Comparison of ENCODE assay signal across 34 mouse cellular contexts in genomic region chr2:163146481-163146880, GRCm38 (mm10). TPM values are rescaled to one million over a fixed set of nuclear protein-coding genes. Genes with fewer than 3 reads are reported as not detected.
DNase-seq lines count a peak whose midpoint lies in the region; ATAC-seq and TF ChIP-seq lines count a peak whose summit lies in the region.
"Had no signal": no experiment of that assay in that cellular context is flagged by ENCODE, and none has a peak within 500 bp of the region (broad histone marks: within the 10 kb centered on the region; RNA-seq: fewer than 3 reads in every experiment).

No protein-coding gene starts in this region.

- no peak overlapping the region for H3K4me2 ChIP-seq in liver, embryonic 11.5 days
- H3K4me2 ChIP-seq: embryonic facial prominence, embryonic 12.5 days; heart, embryonic 11.5 days; limb, embryonic 13.5 days; midbrain, embryonic 15.5 days; neural tube, embryonic 13.5 days had no signal

- ATAC-seq in liver, embryonic 11.5 days (replicated peaks; ENCODE audit: low FRiP score): no peak
- ATAC-seq: midbrain, embryonic 15.5 days had no signal

- H3K27ac ChIP-seq in liver, adult 2 months (replicated peaks; ENCODE audit: insufficient read depth, low read depth, low read length): no peak overlapping the region
- no peak overlapping the region for H3K27ac ChIP-seq in liver, embryonic 11.5 days (ENCODE audit: low read depth, low read length)
- H3K27ac ChIP-seq in testis, adult 2 months (ENCODE audit: control insufficient read depth, insufficient read depth, low read depth, low read length): no peak overlapping the region
- H3K27ac ChIP-seq: embryonic facial prominence, embryonic 12.5 days; hindbrain, embryonic 10.5 days; kidney, postnatal 0 days; limb, embryonic 13.5 days; midbrain, embryonic 15.5 days; neural tube, embryonic 13.5 days had no signal

- no peaks in the 10 kb centered on the region; the same call in 1 of the 2 replicates for H3K27me3 ChIP-seq in liver, adult 2 months (ENCODE audit: control insufficient read depth, insufficient read depth, low read length)
- H3K27me3 ChIP-seq in liver, embryonic 11.5 days (replicated peaks; ENCODE audit: control insufficient read depth, insufficient read depth, low read length): no peaks in the 10 kb centered on the region
- no peaks in the 10 kb centered on the region for H3K27me3 ChIP-seq in testis, adult 2 months (ENCODE audit: control insufficient read depth, insufficient read depth, low read length)
- H3K27me3 ChIP-seq: embryonic facial prominence, embryonic 12.5 days; midbrain, embryonic 15.5 days; neural tube, embryonic 13.5 days had no signal

- H3K9me3 ChIP-seq in liver, embryonic 11.5 days (ENCODE audit: control insufficient read depth, low read length): no peaks in the 10 kb centered on the region
- H3K9me3 ChIP-seq: embryonic facial prominence, embryonic 12.5 days; hindbrain, embryonic 10.5 days; midbrain, embryonic 15.5 days; neural tube, embryonic 13.5 days had no signal

- no peak overlapping the region for H3K4me3 ChIP-seq in liver, adult 2 months (ENCODE audit: insufficient read depth, low read depth, low read length)
- H3K4me3 ChIP-seq in liver, embryonic 11.5 days (ENCODE audit: low read depth, low read length): no peak overlapping the region
- H3K4me3 ChIP-seq in testis, adult 2 months (ENCODE audit: control insufficient read depth, low read depth, low read length): no peak overlapping the region
- H3K4me3 ChIP-seq: embryonic facial prominence, embryonic 12.5 days; hindbrain, embryonic 10.5 days; limb, embryonic 13.5 days; midbrain, embryonic 15.5 days; myocyte; neural tube, embryonic 13.5 days had no signal

- no peak overlapping the region for H3K9ac ChIP-seq in liver, adult 2 months (ENCODE audit: low read depth, low read length)
- no peak overlapping the region for H3K9ac ChIP-seq in liver, embryonic 11.5 days (ENCODE audit: low read depth, low read length)
- H3K9ac ChIP-seq: embryonic facial prominence, embryonic 12.5 days; limb, embryonic 13.5 days; midbrain, embryonic 15.5 days; neural tube, embryonic 13.5 days had no signal

- H3K79me2 ChIP-seq in liver, adult 2 months (ENCODE audit: control insufficient read depth, insufficient read depth, low read length): no peaks in the 10 kb centered on the region

- peak; percentile 54 for DNase-seq in heart, adult 11 months
- DNase-seq in heart, adult 18-20 months: no peak
- no peak for DNase-seq in liver, adult 2 months (ENCODE audit: extremely low read depth, low read depth, low spot score)
- no peak for DNase-seq in liver, embryonic 11.5 days (ENCODE audit: low spot score)
- no peak for DNase-seq in testis, postnatal 10 days (ENCODE audit: low spot score)
- no peak for DNase-seq in brain, embryonic 14.5 days (ENCODE audit: low read depth)
- no peak for DNase-seq in adrenal gland, postnatal 25 days
- DNase-seq: cerebellum, adult 11-12 months; cerebellum, postnatal 14 days; kidney, adult 18-20 months; layer of hippocampus, postnatal 36 days; lung, adult 18-20 months; retina, postnatal 1 day; thymus, adult 2 months had no signal

- TF ChIP-seq CTCF in liver, adult 2 months (IDR thresholded peaks at IDR 0.05; ENCODE audit: low read depth, low read length): peak; percentile 18; the same call in 1 of the 2 replicates
- peak; percentile 81; the same call in 1 of the 2 replicates for TF ChIP-seq CTCF in testis, adult 2 months (IDR thresholded peaks at IDR 0.05; ENCODE audit: control insufficient read depth, insufficient read depth, insufficient replicate concordance, low read depth, low read length)
- TF ChIP-seq CTCF in brain, embryonic 14.5 days (IDR thresholded peaks at IDR 0.05; ENCODE audit: borderline replicate concordance, extremely low read depth, insufficient read depth, insufficient read length): peak; percentile 28; the same call in 1 of the 2 replicates

- H3K36me3 ChIP-seq in liver, adult 2 months (ENCODE audit: control insufficient read depth, insufficient read depth, low read length): no peaks in the 10 kb centered on the region
- no peaks in the 10 kb centered on the region for H3K36me3 ChIP-seq in liver, embryonic 11.5 days (ENCODE audit: control insufficient read depth, insufficient read depth, low read length)
- H3K36me3 ChIP-seq in testis, adult 2 months (ENCODE audit: control insufficient read depth, insufficient read depth, low read length): no peaks in the 10 kb centered on the region
- H3K36me3 ChIP-seq: embryonic facial prominence, embryonic 12.5 days; hindbrain, embryonic 10.5 days; limb, embryonic 13.5 days; midbrain, embryonic 15.5 days; neural tube, embryonic 13.5 days had no signal

- no peak for TF ChIP-seq POLR2A in liver, adult 2 months (IDR thresholded peaks at IDR 0.05; ENCODE audit: extremely low read depth, insufficient read depth, low read length)
- TF ChIP-seq POLR2A in testis, adult 2 months (IDR thresholded peaks at IDR 0.05; ENCODE audit: control insufficient read depth, low read depth, low read length): no peak
- no peak for TF ChIP-seq POLR2A in brain, embryonic 14.5 days (IDR thresholded peaks at IDR 0.05; ENCODE audit: borderline replicate concordance, extremely low read depth, insufficient read depth, insufficient read length, poor library complexity, severe bottlenecking)

- no peaks in the 10 kb centered on the region for H3K4me1 ChIP-seq in liver, adult 2 months (ENCODE audit: control insufficient read depth, insufficient read depth, low read length)
- H3K4me1 ChIP-seq in liver, embryonic 11.5 days (replicated peaks; ENCODE audit: control insufficient read depth, insufficient read depth, low read length): no peaks in the 10 kb centered on the region
- no peaks in the 10 kb centered on the region; the same call in 1 of the 2 replicates for H3K4me1 ChIP-seq in testis, adult 2 months (ENCODE audit: control insufficient read depth, insufficient read depth, low read length)

- WGBS in liver, adult 2 months: 82% methylated on average over 4 of the region's 4 CpGs
- WGBS in liver, embryonic 11.5 days: 79% methylated on average over 4 of the region's 4 CpGs

RNA-seq across cellular contexts. Expression of gene Tox2, which starts 56.4 kb away (rescaled TPM):
- total RNA-seq in heart, adult 18-20 months (2021): 1 to 10 TPM; 1.1 to 1.2 TPM
- 0.09 and 0.20 TPM in 2 replicates for total RNA-seq in liver, adult 2 months (2014; rRNA removed)
- 0.27 and 0.41 TPM in 2 replicates for polyA plus RNA-seq in liver, adult 2 months (2012; rRNA removed)
- 2.0 and 3.3 TPM in 2 replicates for polyA plus RNA-seq in liver, embryonic 11.5 days (2014; fragmentation: Nextera tagmentation; extraction: Ambion mirVana)
- polyA plus RNA-seq in testis, adult 2 months (2012; rRNA removed): 9.3 and 14.6 TPM in 2 replicates
- 67.0 and 70.4 TPM in 2 replicates for polyA plus RNA-seq in brain, embryonic 14.5 days (2012; rRNA removed)
- total RNA-seq in adrenal gland, postnatal 25 days (2021): 2.7 and 3.0 TPM in 2 replicates
- total RNA-seq: CH12.LX had no signal

RNA-seq across cellular contexts. Expression of gene Gtsf1l, which starts 58.8 kb away (rescaled TPM):
- total RNA-seq in heart, adult 18-20 months (2021): not detected
- total RNA-seq in liver, adult 2 months (2014; rRNA removed): not detected in 2 replicates
- not detected in 2 replicates for polyA plus RNA-seq in liver, adult 2 months (2012; rRNA removed)
- polyA plus RNA-seq in liver, embryonic 11.5 days (2014; fragmentation: Nextera tagmentation; extraction: Ambion mirVana): not detected in 2 replicates
- 676 and 742 TPM in 2 replicates for polyA plus RNA-seq in testis, adult 2 months (2012; rRNA removed)
- polyA plus RNA-seq in brain, embryonic 14.5 days (2012; rRNA removed): not detected in 2 replicates
- total RNA-seq in adrenal gland, postnatal 25 days (2021): not detected in 2 replicates
- total RNA-seq: adrenal gland, adult 18-20 months; adrenal gland, postnatal 4 days; CH12.LX; gastrocnemius, adult 18-20 months; gastrocnemius, postnatal 4 days; layer of hippocampus, adult 8-10 months; layer of hippocampus, postnatal 36 days; left cerebral cortex, postnatal 25 days; megakaryocyte-erythroid progenitor cell, adult 5-6 weeks had no signal
- polyA plus RNA-seq: embryonic facial prominence, embryonic 12.5 days; forebrain, embryonic 11.5 days; heart, embryonic 11.5 days; heart, postnatal 0 days; hindbrain, embryonic 10.5 days; kidney, postnatal 0 days; limb, embryonic 13.5 days; midbrain, embryonic 15.5 days; myocyte; neural tube, embryonic 13.5 days; spleen, adult 2 months; thymus, adult 2 months had no signal

Comparison
In these comparisons a context has a peak if more than half of its experiments do, and no peak if none do; other contexts are left out.
1. CTCF ChIP-seq: peak in every context shown above with its lines; median percentile 81 in testis, adult 2 months; 28 in brain, embryonic 14.5 days; 18 in liver, adult 2 months.
2. RNA of gene Gtsf1l, which starts 58.8 kb away (polyA plus RNA-seq): 676 to 742 TPM in testis, adult 2 months; not detected in liver, embryonic 11.5 days, not detected in brain, embryonic 14.5 days and not detected in liver, adult 2 months; every median in the first group is over 100 times any median in the second.